Mouse (Mus musculus) midbrain, embryonic 11.5 days (tissue): Measurements from ENCODE around the gene Notch3. TPM values are rescaled to one million over a fixed set of nuclear protein-coding genes. Genes with fewer than 3 reads are reported as not detected.
A peak's percentile ranks its signal among the peaks of the same experiment; 100 is the strongest.

ENCODE experiments used
- ATAC-seq: fragments of 200-750 bp; cut with Nextera tagmentation; 2 replicates; pipeline ENCODE4 v1.8.0; 2017; ENCODE audit warnings: moderate TSS enrichment, moderate library complexity; ENCODE audit not compliant: low FRiP score
- DNase-seq: peaks from one replicate; pipeline ENCODE4 v3.0.0; 2015; ENCODE audit warnings: low spot score; ENCODE audit errors: missing footprints
- H3K27ac ChIP-seq: fragments of 300-500 bp; sonication (generic); 2 replicates; pipeline ENCODE4 v1.5.1; 2014; ENCODE audit warnings: low read depth, low read length
- H3K27me3 ChIP-seq: fragments of 300-500 bp; sonication (generic); 2 replicates; pipeline ENCODE4 v1.6.1; 2014; ENCODE audit warnings: mild to moderate bottlenecking, low read length, moderate library complexity, mixed read lengths; ENCODE audit not compliant: control insufficient read depth, insufficient read depth
- H3K36me3 ChIP-seq: fragments of 300-500 bp; sonication (generic); 2 replicates; pipeline ENCODE4 v1.6.1; 2014; ENCODE audit warnings: mild to moderate bottlenecking, low read length, moderate library complexity, mixed read lengths; ENCODE audit not compliant: control insufficient read depth, insufficient read depth
- H3K4me1 ChIP-seq: fragments of 300-500 bp; sonication (generic); 2 replicates; pipeline ENCODE4 v1.6.1; 2014; ENCODE audit warnings: low read length; ENCODE audit not compliant: control insufficient read depth, insufficient read depth
- H3K4me2 ChIP-seq: fragments of 300-500 bp; sonication (generic); 2 replicates; pipeline ENCODE4 v1.6.1; 2014; ENCODE audit warnings: mild to moderate bottlenecking, moderate library complexity
- H3K4me3 ChIP-seq: fragments of 300-500 bp; sonication (generic); 2 replicates; pipeline ENCODE4 v1.5.1; 2014; ENCODE audit warnings: low read depth, low read length
- H3K9ac ChIP-seq: fragments of 300-500 bp; sonication (generic); 2 replicates; pipeline ENCODE4 v1.6.1; 2014; ENCODE audit warnings: low read length
- H3K9me3 ChIP-seq: fragments of 300-500 bp; sonication (generic); 2 replicates; pipeline ENCODE4 v1.6.1; 2016; ENCODE audit warnings: low read length; ENCODE audit not compliant: control insufficient read depth
- WGBS: fragments of 180-500 bp; shearing (Covaris S2); extraction: QIAGEN DNeasy Blood & Tissue Kit; methylation state at CpG from one replicate; pipeline ENCODE4 v1.1.7; 2014; 5-methylcytosine and 5-hydroxymethylcytosine counted together
- polyA plus RNA-seq: library from polyadenylated mRNA; unstranded; fragments of >200 nt; fragmentation: Nextera tagmentation; extraction: Ambion mirVana; gene quantifications from 2 replicates; pipeline ENCODE4 v1.2.1, GENCODE M21; 2014

Notch3 gene
- polyA plus RNA-seq, 1 experiment from 2014 or later, result 21.4 TPM

DNA sequence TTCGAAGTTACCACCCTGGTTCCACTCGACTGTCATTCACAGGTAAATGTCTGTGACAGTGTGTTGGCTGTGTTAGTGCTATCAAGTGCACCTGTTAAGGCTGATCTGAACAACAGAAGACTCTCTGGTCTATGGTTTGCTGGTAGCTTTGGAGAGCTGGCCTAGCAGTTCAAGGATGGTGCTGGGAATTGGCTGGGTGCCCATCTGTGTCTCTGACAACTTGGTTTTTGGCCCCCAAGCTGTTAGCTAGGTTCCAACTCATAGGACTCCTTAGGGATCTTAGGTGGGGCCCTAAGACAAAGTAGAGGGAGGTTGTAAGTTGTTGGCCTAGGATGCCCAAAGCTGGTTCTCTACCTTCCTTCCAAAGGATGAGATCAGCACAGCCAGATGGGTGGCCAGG, 33.1 kb upstream of the Notch3 start:
- H3K36me3 ChIP-seq, result peaks cover 55% of the 10 kb centered on the region
- no peaks in the 10 kb centered on the region for H3K4me1 ChIP-seq
- H3K4me3 ChIP-seq, result no peak overlapping the region
- ATAC-seq, result no peak
- 97% methylated on average over 2 of the region's 2 CpGs for WGBS
- H3K27ac ChIP-seq, result no peak overlapping the region
- DNase-seq, result no peak
- no peak overlapping the region for H3K4me2 ChIP-seq
- no peaks in the 10 kb centered on the region for H3K9me3 ChIP-seq
- H3K9ac ChIP-seq, result no peak overlapping the region
- H3K27me3 ChIP-seq, result no peaks in the 10 kb centered on the region

DNA sequence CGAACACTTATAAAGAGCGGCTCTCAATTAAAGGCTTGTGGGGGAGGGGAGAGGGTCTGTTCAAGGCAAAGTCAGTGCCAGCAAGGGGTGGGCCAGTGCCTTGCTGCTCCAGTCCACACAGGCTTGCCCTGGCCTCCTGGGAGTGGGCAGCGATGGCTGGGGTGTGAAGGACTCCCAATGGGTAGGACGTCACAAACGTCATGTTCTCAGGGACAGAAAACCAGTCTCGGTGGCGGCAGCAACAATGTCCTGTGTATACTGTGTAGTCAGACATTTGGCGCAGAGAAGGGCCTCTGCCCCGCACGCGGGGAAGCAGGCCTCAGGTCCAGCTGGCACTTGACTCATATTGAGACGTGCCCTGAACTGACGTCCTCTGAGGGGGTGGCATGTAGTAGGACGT, 30.5 kb upstream of the Notch3 start:
- Histone ChIP-seq H3K36me3 (peaks cover 38% of the 10 kb centered on the region), H3K27me3 (no peaks in the 10 kb centered on the region), H3K27ac (no peak overlapping the region), H3K4me3 (no peak overlapping the region), H3K9me3 (no peaks in the 10 kb centered on the region), H3K4me2 (no peak overlapping the region), H3K9ac (no peak overlapping the region), H3K4me1 (no peaks in the 10 kb centered on the region)
- DNase-seq (no peak), ATAC-seq (no peak)
- 92% methylated on average over 14 of the region's 14 CpGs for WGBS

DNA sequence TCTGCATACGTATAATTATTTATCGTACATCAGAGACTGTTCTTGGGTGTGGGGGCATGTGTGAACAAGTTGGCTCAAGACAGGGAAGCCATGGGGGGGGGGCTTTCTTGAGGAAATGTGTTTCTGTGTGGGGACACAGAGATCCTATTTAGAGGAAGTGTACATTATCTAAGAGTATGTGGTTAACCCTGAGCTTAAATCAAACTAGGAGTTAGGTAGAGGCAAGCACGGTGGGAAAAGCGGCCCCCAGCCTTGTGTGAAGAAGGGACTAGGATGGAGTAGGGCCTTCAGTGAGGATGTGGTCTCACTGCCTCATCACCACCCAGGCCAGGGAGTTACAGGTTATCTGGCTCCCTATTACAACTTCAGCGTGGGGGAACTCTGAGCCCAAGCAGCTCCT, 29.1 kb upstream of the Notch3 start:
- H3K9ac ChIP-seq, result no peak overlapping the region
- H3K4me3 ChIP-seq, result no peak overlapping the region
- DNase-seq, result no peak
- no peaks in the 10 kb centered on the region for H3K4me1 ChIP-seq
- 96% methylated on average over 5 of the region's 5 CpGs for WGBS
- no peak overlapping the region for H3K27ac ChIP-seq
- H3K36me3 ChIP-seq, result peaks cover 27% of the 10 kb centered on the region
- no peak overlapping the region for H3K4me2 ChIP-seq
- no peaks in the 10 kb centered on the region for H3K27me3 ChIP-seq
- no peak for ATAC-seq
- no peaks in the 10 kb centered on the region for H3K9me3 ChIP-seq

DNA sequence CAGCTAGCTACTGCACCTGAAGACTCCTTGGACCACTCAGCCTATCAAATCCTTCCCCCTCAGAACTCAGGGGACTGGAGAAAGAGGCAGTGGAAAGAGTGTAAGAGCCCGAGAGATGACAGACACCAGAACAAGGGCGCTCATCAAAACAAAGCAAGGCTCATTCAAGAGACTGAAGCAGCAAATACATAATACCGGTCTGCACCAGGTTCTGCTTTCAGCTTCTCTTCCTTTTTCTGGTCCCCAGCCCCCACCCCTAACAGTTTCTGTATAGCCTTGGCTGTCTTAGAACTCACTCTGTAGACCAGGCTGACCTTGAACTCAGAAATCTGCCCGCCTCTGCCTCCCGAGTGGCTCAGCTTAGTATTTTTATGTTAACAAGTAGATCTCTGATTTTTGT, 26.4 kb upstream of the Notch3 start:
- H3K4me2 ChIP-seq, result no peak overlapping the region
- no peak for ATAC-seq
- H3K9ac ChIP-seq, result no peak overlapping the region
- H3K36me3 ChIP-seq, result peaks cover 15% of the 10 kb centered on the region
- no peak overlapping the region for H3K4me3 ChIP-seq
- DNase-seq, result no peak
- peaks cover 11% of the 10 kb centered on the region for H3K27me3 ChIP-seq
- H3K27ac ChIP-seq, result no peak overlapping the region
- H3K4me1 ChIP-seq, result peaks cover 8% of the 10 kb centered on the region
- 84% methylated on average over 5 of the region's 5 CpGs for WGBS
- no peaks in the 10 kb centered on the region for H3K9me3 ChIP-seq

DNA sequence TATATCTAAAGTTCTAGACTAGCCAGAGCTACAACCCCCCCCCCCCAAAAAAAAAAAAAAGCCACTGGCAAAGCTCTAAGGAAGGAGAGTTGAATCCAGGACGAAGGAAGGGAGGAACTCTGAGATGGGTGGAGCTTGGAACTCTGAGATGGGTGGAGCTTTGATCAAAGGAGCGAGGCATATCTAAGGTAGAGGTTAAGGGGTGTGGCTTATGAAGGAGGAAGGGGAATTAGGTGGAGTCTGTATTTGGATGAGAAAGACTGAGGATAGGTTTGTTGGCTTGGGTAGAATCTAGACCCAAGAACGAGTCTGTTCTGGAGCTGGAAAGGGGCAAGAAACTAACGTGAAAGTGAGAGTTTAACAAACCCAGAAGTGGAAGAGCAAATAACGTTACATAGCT, 23.2 kb upstream of the Notch3 start:
- H3K4me2 ChIP-seq, result peak overlapping the region; percentile 66; the same call in 1 of the 2 replicates
- DNase-seq (no peak), ATAC-seq (no peak)
- no peak overlapping the region for H3K27ac ChIP-seq
- no peaks in the 10 kb centered on the region for H3K36me3 ChIP-seq
- WGBS, result 15% methylated on average over 5 of the region's 5 CpGs
- peaks cover 11% of the 10 kb centered on the region for H3K27me3 ChIP-seq
- no peak overlapping the region for H3K9ac ChIP-seq
- H3K4me1 ChIP-seq, result peaks cover 8% of the 10 kb centered on the region
- H3K9me3 ChIP-seq, result no peaks in the 10 kb centered on the region
- H3K4me3 ChIP-seq, result no peak overlapping the region

DNA sequence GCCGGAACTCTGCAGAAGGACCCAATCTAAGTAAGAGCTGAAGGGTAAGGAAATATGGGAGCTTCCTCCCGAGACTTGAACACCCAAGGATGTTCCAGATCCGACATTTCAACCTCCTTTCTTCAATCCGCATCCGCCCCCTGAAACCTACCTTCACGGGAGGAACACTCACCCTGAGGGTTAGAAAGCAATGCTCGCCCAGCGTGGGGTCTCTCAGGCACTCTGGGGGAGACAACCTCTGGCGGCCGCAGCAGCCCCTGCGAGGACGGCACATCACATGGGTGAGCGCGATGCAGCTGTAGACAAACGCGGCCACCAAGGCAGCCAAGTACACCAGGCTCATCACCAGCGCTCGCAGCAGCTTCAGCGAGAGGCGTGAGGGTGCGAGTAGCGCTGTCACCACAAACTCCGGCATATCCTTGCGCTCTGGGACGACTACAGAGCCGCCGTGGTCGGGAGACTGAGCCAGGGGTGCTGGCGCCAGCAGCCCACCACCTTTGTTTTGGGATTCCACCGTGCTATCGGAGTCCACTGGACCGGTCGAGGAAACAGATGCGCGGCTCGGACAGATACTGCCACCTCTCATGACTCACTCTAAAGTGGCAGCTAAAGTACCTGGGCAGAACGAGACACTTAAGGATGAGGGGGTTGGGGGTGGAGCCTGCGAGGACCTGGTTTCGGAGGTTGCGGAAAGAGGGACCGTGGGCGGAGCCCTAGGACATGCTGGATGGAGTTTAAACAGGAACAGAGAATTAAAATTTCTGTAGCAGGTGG, 22.4 kb upstream of the Notch3 start, which contains the start of gene Ephx3:
TSS of gene Ephx3 (minus strand) at position 687 of the 774 bp plus-strand sequence.
- H3K4me3 ChIP-seq, result peak within 1 kb of the TSS; percentile 29
- no peaks in the 10 kb centered on the region for H3K9me3 ChIP-seq
- peak; percentile 92 for DNase-seq
- H3K36me3 ChIP-seq, result no peaks in the 10 kb centered on the region
- H3K27ac ChIP-seq, result no peak within 1 kb of the TSS
- peak within 1 kb of the TSS; percentile 66 for H3K4me2 ChIP-seq
- peak; percentile 61; the same call in 1 of the 2 replicates for ATAC-seq
- peaks cover 8% of the 10 kb centered on the region for H3K4me1 ChIP-seq
- peak within 1 kb of the TSS; percentile 55 for H3K9ac ChIP-seq
- peaks cover 11% of the 10 kb centered on the region for H3K27me3 ChIP-seq
- WGBS, result 8% methylated on average over 42 of the region's 42 CpGs

DNA sequence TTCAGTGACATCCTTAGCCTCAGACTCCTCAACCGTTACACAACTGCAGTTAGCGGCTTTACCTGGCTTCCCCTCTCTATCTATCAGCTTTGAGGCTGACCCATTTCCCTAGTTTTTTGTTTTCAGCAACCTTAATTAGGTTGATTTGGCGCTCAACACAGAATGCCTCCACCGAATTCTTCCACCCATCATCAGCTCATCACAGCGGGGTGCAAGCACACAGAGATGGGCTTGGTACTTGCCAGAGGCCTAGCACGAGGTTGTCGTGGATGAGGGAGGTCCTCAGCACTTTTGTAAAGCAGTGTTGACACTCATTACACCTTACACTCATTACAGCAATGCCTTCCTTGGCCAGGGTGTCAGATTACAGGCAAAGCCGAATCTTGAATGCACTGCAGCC, 16.4 kb upstream of the Notch3 start:
- H3K9ac ChIP-seq, result no peak overlapping the region
- no peaks in the 10 kb centered on the region for H3K9me3 ChIP-seq
- no peaks in the 10 kb centered on the region; the same call in 1 of the 2 replicates for H3K27me3 ChIP-seq
- H3K36me3 ChIP-seq, result no peaks in the 10 kb centered on the region
- 34% methylated on average over 8 of the region's 8 CpGs for WGBS
- ATAC-seq, result no peak
- no peak for DNase-seq
- H3K4me2 ChIP-seq, result no peak overlapping the region
- no peak overlapping the region for H3K27ac ChIP-seq
- H3K4me1 ChIP-seq, result peaks cover 14% of the 10 kb centered on the region
- no peak overlapping the region for H3K4me3 ChIP-seq

DNA sequence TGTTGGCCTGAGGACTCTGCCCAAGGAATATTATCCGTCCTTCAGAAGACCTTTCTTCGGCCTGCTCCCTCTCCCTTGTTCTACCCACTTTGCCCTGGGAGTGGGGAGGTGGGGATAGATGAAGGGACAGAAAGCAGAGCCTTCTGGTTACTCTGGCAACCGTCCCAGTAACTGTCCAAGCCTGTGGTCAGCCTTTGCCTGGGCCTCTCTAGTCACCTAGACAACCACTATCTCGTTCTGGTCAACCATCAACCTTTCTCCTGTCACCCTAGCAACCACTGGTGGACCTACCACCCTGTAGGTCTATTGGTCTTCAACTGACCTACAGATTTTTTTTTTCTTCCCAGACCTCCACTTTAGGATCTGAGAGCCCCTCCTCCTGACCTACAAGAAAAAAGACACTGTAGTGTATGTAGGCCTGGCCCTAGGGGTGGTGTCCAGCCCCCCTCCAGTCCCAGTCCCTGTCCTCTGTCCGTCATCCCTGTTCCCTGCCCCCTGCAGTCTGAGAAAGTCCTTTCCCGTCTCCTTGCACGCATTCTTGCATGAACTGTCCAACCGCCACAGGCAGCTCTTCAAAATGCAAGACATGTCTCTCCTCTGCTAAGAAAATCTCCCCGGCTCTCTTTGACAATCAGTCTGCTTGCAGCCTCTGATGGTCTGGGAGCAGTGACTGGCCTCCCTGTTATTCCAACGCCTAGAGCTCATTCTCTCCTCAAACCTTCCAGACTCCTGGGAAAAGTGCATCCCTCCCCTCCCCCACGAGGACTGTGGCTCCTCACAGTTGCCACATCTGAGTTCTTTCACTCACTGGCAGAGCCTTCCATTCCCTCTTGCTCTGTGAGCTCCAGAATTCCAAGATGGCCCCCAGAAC, 13.2 kb upstream of the Notch3 start:
- no peaks in the 10 kb centered on the region for H3K36me3 ChIP-seq
- ATAC-seq (peak; percentile 88), DNase-seq (peak; percentile 90)
- H3K4me1 ChIP-seq, result peaks cover 14% of the 10 kb centered on the region
- H3K9me3 ChIP-seq, result no peaks in the 10 kb centered on the region
- 28% methylated on average over 11 of the region's 11 CpGs for WGBS
- no peaks in the 10 kb centered on the region for H3K27me3 ChIP-seq
- H3K27ac ChIP-seq, result peak overlapping the region; percentile 88
- H3K4me3 ChIP-seq, result no peak overlapping the region
- H3K4me2 ChIP-seq, result peak overlapping the region; percentile 8; the same call in 1 of the 2 replicates
- no peak overlapping the region; the same call in 1 of the 2 replicates for H3K9ac ChIP-seq

DNA sequence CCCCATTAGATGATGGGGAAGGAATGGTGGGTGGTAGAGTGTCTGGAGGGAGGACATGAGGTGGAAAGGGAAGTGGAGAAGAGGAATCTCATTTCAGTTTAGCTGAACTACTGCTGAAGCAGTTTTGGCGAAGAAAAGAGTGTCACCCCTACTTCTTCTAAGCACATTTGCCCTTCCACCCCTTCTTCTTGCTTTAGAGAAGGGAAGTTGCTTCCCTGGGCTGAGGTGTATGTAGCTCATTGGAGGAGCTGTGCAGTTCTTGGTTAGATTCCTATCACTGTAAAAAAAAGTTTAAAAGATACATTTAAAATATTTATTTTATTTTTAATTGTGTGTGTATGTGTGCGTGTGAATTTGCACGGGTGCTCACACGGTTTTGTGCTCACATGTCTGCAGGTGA, 10.3 kb upstream of the Notch3 start:
- DNase-seq, result no peak
- no peak overlapping the region for H3K27ac ChIP-seq
- no peaks in the 10 kb centered on the region for H3K9me3 ChIP-seq
- 88% methylated on average over 4 of the region's 4 CpGs for WGBS
- H3K4me2 ChIP-seq, result no peak overlapping the region
- no peak for ATAC-seq
- no peaks in the 10 kb centered on the region for H3K27me3 ChIP-seq
- no peak overlapping the region for H3K4me3 ChIP-seq
- peaks cover 14% of the 10 kb centered on the region for H3K4me1 ChIP-seq
- H3K36me3 ChIP-seq, result no peaks in the 10 kb centered on the region
- no peak overlapping the region for H3K9ac ChIP-seq
